Mouse (Mus musculus) retina, embryonic 14.5 days (tissue): Measurements from ENCODE around the gene Lrrc51.

Experiments
- DNase-seq: peaks from one replicate; pipeline ENCODE4 v3.0.0-alpha.2; 2015; ENCODE audit warnings: low spot score

The Lrrc51 gene

GRCm38 (mm10) chr7:101882413-101883154, 51.1 kb downstream of the Lrrc51 start:
- DNase-seq = no peak

- DNase-seq = no peak
Observed at GRCm38 (mm10) chr7:101880855-101881254, 52.8 kb downstream of the Lrrc51 start.

GRCm38 (mm10) chr7:101875978-101876377, 57.7 kb downstream of the Lrrc51 start:
- no peak for DNase-seq

- no peak for DNase-seq
Observed at GRCm38 (mm10) chr7:101871296-101871695, 62.4 kb downstream of the Lrrc51 start.

- no peak for DNase-seq
Observed at GRCm38 (mm10) chr7:101870629-101871028, 63.1 kb downstream of the Lrrc51 start, which contains the start of gene Folr1. TSS of gene Folr1 (minus strand) at chr7:101870788.

- no peak for DNase-seq
Observed at GRCm38 (mm10) chr7:101869163-101869500, 64.6 kb downstream of the Lrrc51 start.

- peak; percentile 46 for DNase-seq
Observed at GRCm38 (mm10) chr7:101868241-101869162, 65.2 kb downstream of the Lrrc51 start.

GRCm38 (mm10) chr7:101867482-101867881, 66.2 kb downstream of the Lrrc51 start:
- DNase-seq = no peak

- no peak for DNase-seq
Observed at GRCm38 (mm10) chr7:101866491-101867265, 67.0 kb downstream of the Lrrc51 start.

- DNase-seq = no peak
Observed at GRCm38 (mm10) chr7:101863415-101863814, 70.3 kb downstream of the Lrrc51 start, which contains the start of gene Anapc15. TSS of gene Anapc15 (plus strand) at chr7:101863715.
